Mouse (Mus musculus) splenic B cell, adult 2 months (primary cell): Measurements from ENCODE around the gene Shroom4.

Experiments
- DNase-seq: peaks from one replicate; pipeline ENCODE4 v3.0.0-alpha.2; 2011; ENCODE audit warnings: low read depth, low spot score
- H3K27me3 ChIP-seq: 2 replicates; pipeline ENCODE4 v1.6.1; 2012; ENCODE audit warnings: mild to moderate bottlenecking, low read length, moderate library complexity, mixed read lengths; ENCODE audit not compliant: control insufficient read depth, poor library complexity, insufficient read depth, severe bottlenecking
- H3K36me3 ChIP-seq: 2 replicates; pipeline ENCODE4 v1.6.1; 2012; ENCODE audit warnings: mild to moderate bottlenecking, low read length, moderate library complexity, mixed read lengths; ENCODE audit not compliant: control insufficient read depth, poor library complexity, insufficient read depth, severe bottlenecking

The Shroom4 gene

DNA sequence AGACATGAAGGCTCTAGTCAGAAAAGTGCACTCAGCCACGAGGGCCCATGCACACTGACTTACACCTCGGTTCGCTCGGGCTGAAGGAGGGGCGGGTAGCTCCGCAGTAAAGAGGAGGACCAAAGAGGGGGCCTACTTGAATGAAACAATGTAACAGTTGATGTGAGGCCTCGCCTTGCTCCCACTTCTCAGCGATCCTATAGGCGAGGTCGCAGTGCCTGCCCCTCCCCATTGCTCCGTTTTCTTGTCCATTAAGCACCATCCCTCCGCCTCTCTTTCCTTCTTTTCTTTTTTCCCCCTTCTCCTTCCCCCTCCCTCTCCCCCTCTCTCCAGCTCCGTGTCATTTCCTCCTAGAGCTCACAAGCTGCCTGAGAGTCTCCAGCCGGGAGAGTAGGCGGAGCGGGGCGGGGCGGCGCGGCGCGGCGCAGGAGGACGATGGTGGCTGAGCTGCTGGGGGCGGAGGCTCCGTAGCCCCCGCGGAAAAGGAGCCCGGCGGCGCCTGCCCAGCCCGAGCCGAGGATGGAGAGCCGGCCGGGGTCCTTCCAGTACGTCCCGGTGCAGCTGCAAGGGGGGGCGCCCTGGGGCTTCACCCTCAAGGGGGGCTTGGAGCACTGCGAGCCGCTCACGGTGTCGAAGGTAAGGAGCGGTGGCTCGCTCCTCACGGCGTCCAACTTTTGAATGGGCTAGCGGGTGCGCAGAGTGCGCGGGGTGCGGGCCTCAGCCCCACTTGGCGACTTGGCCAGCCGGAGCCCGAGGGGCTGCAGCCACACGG is at the start of gene Shroom4:
Gene Shroom4, plus strand, starts transcription at position 229 of the 772 bp plus-strand sequence.
- Histone ChIP-seq H3K27me3 (no peaks in the 10 kb centered on the region), H3K36me3 (no peaks in the 10 kb centered on the region)
- no peak for DNase-seq

DNA sequence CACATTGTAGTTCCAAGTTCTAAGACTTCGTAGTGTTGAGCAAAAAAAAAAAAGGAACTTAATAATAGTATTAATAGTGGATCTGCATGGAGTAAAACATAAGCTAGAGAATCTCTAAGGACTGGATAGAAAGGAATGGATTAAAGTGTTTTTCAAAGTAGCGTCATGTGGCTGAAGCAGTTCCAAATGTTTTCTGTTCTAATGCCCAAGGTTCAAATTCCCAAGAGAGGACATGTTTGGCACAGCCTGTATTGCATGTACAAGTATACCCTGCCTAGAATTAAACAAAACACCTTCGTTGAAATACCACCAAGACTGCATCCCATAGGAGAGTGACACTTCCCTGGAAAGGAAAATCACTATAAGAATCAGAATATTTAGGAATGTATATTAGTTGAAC is 42.8 kb upstream of the Shroom4 start:
- DNase-seq = no peak
- Histone ChIP-seq H3K27me3 (no peaks in the 10 kb centered on the region), H3K36me3 (no peaks in the 10 kb centered on the region)

DNA sequence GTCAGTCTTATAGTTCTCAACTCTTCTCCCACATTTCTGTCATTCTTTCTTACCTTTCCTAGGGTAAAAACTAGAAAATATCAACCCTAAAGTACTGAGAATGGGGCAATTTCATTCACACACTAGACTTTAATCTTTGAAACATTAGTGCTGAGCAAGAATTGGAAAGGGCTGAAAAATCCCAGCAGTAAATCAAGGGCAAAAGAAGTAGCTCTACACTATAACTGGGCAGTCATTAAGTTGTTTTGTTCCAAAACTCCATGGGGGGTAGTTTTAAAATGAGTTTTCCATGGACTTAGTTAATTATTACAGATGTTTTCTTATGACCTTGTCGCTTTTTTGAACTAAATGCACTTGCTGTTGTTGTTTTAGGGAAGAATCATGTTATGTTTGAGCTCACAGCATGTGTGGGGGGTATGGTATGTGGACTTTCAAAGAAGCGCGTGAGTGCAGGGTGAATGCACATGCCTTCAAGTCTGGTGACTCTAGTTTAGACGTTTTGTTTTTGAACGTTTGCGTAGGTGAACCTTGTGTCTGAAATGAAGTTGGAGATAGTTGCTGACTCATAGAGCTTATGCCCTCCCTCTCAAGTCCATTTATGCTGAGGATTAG is 42.0 kb upstream of the Shroom4 start:
- Histone ChIP-seq H3K36me3 (no peaks in the 10 kb centered on the region), H3K27me3 (no peaks in the 10 kb centered on the region)
- DNase-seq = no peak

DNA sequence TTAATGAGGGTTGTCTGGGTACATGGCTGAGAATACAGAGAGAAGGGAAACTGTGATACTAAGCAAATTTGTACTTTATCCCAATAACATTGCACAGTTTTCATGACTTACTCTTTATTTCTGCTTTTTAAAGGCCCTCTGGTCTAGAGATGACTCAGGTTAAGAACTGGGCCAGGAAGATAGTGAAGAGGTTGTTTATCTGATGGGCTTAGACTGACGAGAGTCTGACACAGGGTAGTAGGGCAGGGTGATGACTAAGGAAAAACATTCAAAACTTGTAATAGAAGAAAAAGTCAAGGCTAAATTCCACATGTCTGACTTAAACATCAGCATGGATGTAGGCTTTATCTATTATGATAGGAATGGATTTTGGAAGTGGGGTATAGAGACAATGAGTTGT is 30.8 kb upstream of the Shroom4 start:
- no peak for DNase-seq
- Histone ChIP-seq H3K36me3 (no peaks in the 10 kb centered on the region), H3K27me3 (no peaks in the 10 kb centered on the region)

DNA sequence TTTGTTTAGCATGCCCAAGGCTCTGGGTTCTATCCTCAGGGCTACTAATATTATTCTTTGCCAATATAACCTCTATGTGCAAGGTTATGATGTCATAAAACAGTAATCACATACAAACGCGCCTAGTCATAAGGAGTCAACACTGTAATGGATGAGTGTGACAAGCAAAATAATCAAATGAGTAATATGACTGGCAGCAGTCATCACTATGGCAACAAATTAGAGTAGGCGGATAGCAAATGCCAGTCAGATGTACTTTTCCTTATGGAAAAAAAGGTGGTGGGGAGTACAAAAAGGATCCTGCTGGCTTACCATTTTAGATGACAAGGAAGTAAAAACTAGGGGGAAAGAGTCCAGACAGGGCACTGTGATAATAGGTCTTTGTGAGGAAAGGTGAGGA is 28.9 kb upstream of the Shroom4 start:
- DNase-seq = no peak
- no peaks in the 10 kb centered on the region for H3K36me3 ChIP-seq
- H3K27me3 ChIP-seq = no peaks in the 10 kb centered on the region

DNA sequence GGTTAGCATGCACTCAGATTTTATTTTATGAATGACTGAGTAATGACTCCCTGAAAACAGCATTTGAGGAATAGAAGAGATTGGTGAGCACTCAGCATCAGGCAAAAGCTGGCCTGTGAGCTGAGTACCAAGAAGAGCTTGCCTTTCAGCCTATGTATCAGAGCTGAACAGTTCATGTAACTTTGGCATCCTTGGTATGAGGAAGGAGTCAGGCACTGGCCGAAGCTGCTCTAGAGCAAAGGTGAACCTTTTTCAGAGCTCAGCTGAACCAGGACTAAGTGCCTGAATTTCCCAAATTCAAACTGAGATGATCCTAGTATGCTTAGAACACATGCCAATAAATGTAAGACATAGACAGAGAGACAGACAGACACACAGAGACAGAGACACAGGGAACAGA is 5.8 kb upstream of the Shroom4 start:
- no peak for DNase-seq
- H3K36me3 ChIP-seq = no peaks in the 10 kb centered on the region
- H3K27me3 ChIP-seq = no peaks in the 10 kb centered on the region

- Histone ChIP-seq H3K36me3 (no peaks in the 10 kb centered on the region), H3K27me3 (no peaks in the 10 kb centered on the region)
- no peak for DNase-seq
Measured at GRCm38 (mm10) chrX:6399193-6399592, 461 bp upstream of the Shroom4 start.

GRCm38 (mm10) chrX:6400398-6401020 is 855 bp downstream of the Shroom4 start:
- no peaks in the 10 kb centered on the region for H3K27me3 ChIP-seq
- no peaks in the 10 kb centered on the region for H3K36me3 ChIP-seq
- no peak for DNase-seq

DNA sequence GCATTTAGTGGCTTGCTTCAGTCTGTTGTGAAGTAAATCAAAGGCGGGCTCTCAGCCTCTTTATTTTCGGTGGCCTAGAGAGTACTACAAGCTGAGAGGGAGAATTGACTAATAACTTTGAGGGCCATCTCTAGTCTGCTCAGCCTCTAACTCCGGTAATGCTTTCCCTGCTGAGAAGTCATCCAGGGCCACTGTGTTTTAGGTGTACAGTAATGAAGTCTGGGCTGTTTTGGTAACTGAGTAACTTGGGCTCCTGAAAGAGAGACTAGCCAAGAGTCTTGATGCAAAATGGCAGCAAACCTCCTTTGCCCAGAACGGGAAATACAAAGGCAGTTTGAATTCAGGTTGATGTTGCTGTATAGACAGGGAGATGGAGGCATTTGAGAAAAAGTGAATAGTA is 3.3 kb downstream of the Shroom4 start:
- Histone ChIP-seq H3K36me3 (no peaks in the 10 kb centered on the region), H3K27me3 (no peaks in the 10 kb centered on the region)
- DNase-seq = no peak

DNA sequence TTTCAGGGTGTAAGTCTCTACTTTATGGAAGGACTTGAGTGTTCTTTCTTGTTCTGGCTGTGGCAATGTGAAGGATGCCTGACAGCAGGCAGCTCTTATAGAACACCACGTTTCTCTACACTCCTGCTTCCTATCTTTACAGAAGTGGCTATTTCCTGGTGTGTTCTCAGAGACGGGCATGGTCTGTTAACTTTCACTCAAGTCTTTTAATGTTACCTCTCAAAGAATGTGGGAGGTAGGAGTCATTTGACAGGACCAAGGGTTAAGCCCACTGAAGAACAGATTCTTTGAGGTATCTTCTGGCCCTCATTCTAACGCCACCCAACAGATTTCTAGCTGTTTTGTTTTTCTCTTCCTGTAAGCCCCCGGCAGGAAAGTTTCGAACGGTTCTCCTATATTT is 9.5 kb downstream of the Shroom4 start:
- Histone ChIP-seq H3K36me3 (no peaks in the 10 kb centered on the region), H3K27me3 (no peaks in the 10 kb centered on the region)
- DNase-seq = no peak

- DNase-seq = no peak
- no peaks in the 10 kb centered on the region for H3K27me3 ChIP-seq
- H3K36me3 ChIP-seq = no peaks in the 10 kb centered on the region
Measured at GRCm38 (mm10) chrX:6415412-6415811, 15.8 kb downstream of the Shroom4 start.

DNA sequence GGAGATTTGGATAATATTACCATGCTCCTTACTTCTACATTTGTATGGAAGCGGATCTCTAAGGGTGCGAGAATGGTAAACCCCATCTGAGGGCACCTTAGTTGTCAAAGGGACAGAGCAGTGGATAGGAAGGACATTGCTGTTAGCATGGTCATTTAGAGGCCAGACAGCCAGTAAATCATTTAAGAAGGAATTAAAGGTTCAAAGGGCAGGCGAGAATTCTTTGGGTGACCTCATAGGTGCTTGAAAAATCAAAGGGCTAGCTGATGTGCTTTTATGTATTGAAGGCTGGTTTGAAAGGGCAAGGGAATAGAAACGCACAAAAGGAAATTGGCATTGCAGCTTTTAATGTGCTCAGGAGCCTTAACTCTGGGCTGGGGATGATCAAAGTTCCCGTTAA is 16.3 kb downstream of the Shroom4 start:
- Histone ChIP-seq H3K36me3 (no peaks in the 10 kb centered on the region), H3K27me3 (no peaks in the 10 kb centered on the region)
- no peak for DNase-seq

DNA sequence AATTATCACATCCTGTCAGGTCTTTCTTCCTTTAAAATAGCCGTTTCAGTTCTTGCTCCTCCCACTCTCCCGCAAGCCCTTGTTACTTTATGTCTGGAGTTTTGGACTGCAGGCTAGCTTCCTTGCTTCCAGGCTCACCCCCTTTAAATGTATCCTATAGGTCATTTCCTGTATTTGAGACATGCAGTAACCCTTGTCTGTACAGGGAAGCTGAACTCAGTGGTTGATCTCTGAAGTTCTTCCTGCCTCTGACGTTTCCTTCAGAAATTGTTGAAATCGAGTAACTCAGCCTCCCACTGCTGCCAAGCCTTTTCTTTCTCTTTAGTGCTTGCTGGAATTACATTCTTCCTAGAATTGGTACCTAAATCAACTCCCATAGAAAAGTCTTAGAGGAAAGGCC is 18.5 kb downstream of the Shroom4 start:
- DNase-seq = no peak
- Histone ChIP-seq H3K27me3 (no peaks in the 10 kb centered on the region), H3K36me3 (no peaks in the 10 kb centered on the region)

- no peak for DNase-seq
- H3K27me3 ChIP-seq = no peaks in the 10 kb centered on the region
- no peaks in the 10 kb centered on the region for H3K36me3 ChIP-seq
Measured at GRCm38 (mm10) chrX:6435260-6435659, 35.6 kb downstream of the Shroom4 start.

DNA sequence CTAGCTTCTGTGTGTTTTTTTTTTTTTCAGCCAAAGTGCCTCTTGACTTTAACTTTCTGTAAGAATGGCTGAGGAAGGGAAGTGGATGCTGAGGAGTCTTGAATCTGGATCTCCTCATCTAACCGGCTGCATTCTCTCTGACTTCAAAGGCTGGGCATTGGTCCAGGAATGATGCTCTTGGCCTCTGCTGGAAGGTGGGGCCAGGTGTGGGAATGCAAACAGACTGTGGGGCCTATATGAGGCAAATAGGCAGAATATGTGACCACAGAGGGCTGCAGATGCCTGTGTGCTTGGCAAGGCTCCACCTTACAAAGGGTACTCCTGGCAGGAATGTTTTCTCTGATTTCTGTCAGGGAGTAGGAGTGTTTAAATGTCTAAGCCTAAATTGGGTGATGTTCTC is 46.8 kb downstream of the Shroom4 start:
- H3K36me3 ChIP-seq = no peaks in the 10 kb centered on the region
- H3K27me3 ChIP-seq = no peaks in the 10 kb centered on the region
- DNase-seq = no peak
